Mouse (Mus musculus): ENCODE data around the gene Cacna2d4.
"Not testable (repeated sequence)": the region's sequence is repeated elsewhere in the genome, so short reads cannot be mapped to it uniquely, and the experiment has no call there.

Cacna2d4 gene

GRCm38 (mm10) chr6:119236241-119236640 is at the start of gene Cacna2d4:
Gene Cacna2d4 (plus strand): TSS chr6:119236526.
- DNase-seq (ENCODE audit: low read depth, low spot score): no peak

- no peak for DNase-seq (ENCODE audit: low read depth, low spot score)
These were observed 49.7 kb upstream of the Cacna2d4 start for GRCm38 (mm10) chr6:119186658-119187057.

- DNase-seq (ENCODE audit: low read depth, low spot score): no peak
These were observed 48.7 kb upstream of the Cacna2d4 start for GRCm38 (mm10) chr6:119187631-119188030.

- no peak for DNase-seq (ENCODE audit: low read depth, low spot score)
These were observed 44.8 kb upstream of the Cacna2d4 start for GRCm38 (mm10) chr6:119191478-119191877.

- DNase-seq (ENCODE audit: low read depth, low spot score): no peak
These were observed 42.7 kb upstream of the Cacna2d4 start for GRCm38 (mm10) chr6:119193571-119194154.

GRCm38 (mm10) chr6:119194161-119194560 is 42.2 kb upstream of the Cacna2d4 start:
- DNase-seq (ENCODE audit: low read depth, low spot score): no peak

GRCm38 (mm10) chr6:119194601-119195000 is 41.7 kb upstream of the Cacna2d4 start:
- DNase-seq (ENCODE audit: low read depth, low spot score): no peak

- DNase-seq (ENCODE audit: low read depth, low spot score): no peak
These were observed 39.7 kb upstream of the Cacna2d4 start, which contains the start of gene Cacna1c for GRCm38 (mm10) chr6:119196382-119197305. Gene Cacna1c (minus strand): TSS chr6:119196418.

GRCm38 (mm10) chr6:119198534-119199273 is 37.6 kb upstream of the Cacna2d4 start:
- DNase-seq (ENCODE audit: low read depth, low spot score): no peak

- no peak for DNase-seq (ENCODE audit: low read depth, low spot score)
These were observed 36.9 kb upstream of the Cacna2d4 start for GRCm38 (mm10) chr6:119199274-119199879.

GRCm38 (mm10) chr6:119200362-119200761 is 36.0 kb upstream of the Cacna2d4 start:
- no peak for DNase-seq (ENCODE audit: low read depth, low spot score)

GRCm38 (mm10) chr6:119201575-119201974 is 34.8 kb upstream of the Cacna2d4 start:
- DNase-seq (ENCODE audit: low read depth, low spot score): no peak

GRCm38 (mm10) chr6:119204286-119204685 is 32.0 kb upstream of the Cacna2d4 start:
- DNase-seq (ENCODE audit: low read depth, low spot score): no peak

GRCm38 (mm10) chr6:119204915-119205314 is 31.4 kb upstream of the Cacna2d4 start:
- DNase-seq (ENCODE audit: low read depth, low spot score): no peak

- DNase-seq (ENCODE audit: low read depth, low spot score): not testable (repeated sequence)
These were observed 30.3 kb upstream of the Cacna2d4 start for GRCm38 (mm10) chr6:119206006-119206405.

GRCm38 (mm10) chr6:119213375-119213774 is 23.0 kb upstream of the Cacna2d4 start:
- no peak for DNase-seq (ENCODE audit: low read depth, low spot score)

GRCm38 (mm10) chr6:119214190-119214589 is 22.1 kb upstream of the Cacna2d4 start:
- DNase-seq (ENCODE audit: low read depth, low spot score): no peak

GRCm38 (mm10) chr6:119215040-119215613 is 21.2 kb upstream of the Cacna2d4 start:
- DNase-seq (ENCODE audit: low read depth, low spot score): no peak

GRCm38 (mm10) chr6:119217661-119218060 is 18.7 kb upstream of the Cacna2d4 start:
- DNase-seq (ENCODE audit: low read depth, low spot score): no peak

GRCm38 (mm10) chr6:119218591-119218990 is 17.7 kb upstream of the Cacna2d4 start:
- DNase-seq (ENCODE audit: low read depth, low spot score): no peak

- DNase-seq (ENCODE audit: low read depth, low spot score): no peak
These were observed 17.0 kb upstream of the Cacna2d4 start for GRCm38 (mm10) chr6:119219237-119219870.

All from WW6 (cell line).